Mouse (Mus musculus) hindbrain, postnatal 0 days (tissue): ENCODE measurements around the gene Nabp2. TPM values are rescaled to one million over a fixed set of nuclear protein-coding genes. Genes with fewer than 3 reads are reported as not detected.

ENCODE experiments used
- ATAC-seq: fragments of 200-750 bp; cut with Nextera tagmentation; 2 replicates; pipeline ENCODE4 v1.8.0; 2017; ENCODE audit warnings: mild to moderate bottlenecking, moderate TSS enrichment, moderate library complexity
- DNase-seq: peaks from one replicate; pipeline ENCODE4 v3.0.0-alpha.2; 2015; ENCODE audit warnings: low spot score
- H3K27ac ChIP-seq: fragments of 300-500 bp; sonication (generic); 2 replicates; pipeline ENCODE4 v1.5.1; 2014; ENCODE audit warnings: mild to moderate bottlenecking
- H3K27me3 ChIP-seq: fragments of 300-500 bp; sonication (generic); 2 replicates; pipeline ENCODE4 v1.6.1; 2014; ENCODE audit warnings: low read length, mixed read lengths; ENCODE audit not compliant: insufficient read depth
- H3K36me3 ChIP-seq: fragments of 300-500 bp; sonication (generic); 2 replicates; pipeline ENCODE4 v1.6.1; 2014; ENCODE audit warnings: low read length, mixed read lengths; ENCODE audit not compliant: insufficient read depth
- H3K4me1 ChIP-seq: fragments of 300-500 bp; sonication (generic); 2 replicates; pipeline ENCODE4 v1.6.1; 2014; ENCODE audit warnings: antibody characterized with exemption, low read length, mixed read lengths; ENCODE audit not compliant: insufficient read depth
- H3K4me2 ChIP-seq: fragments of 300-500 bp; sonication (generic); 2 replicates; pipeline ENCODE4 v1.6.1; 2014; ENCODE audit warnings: low read depth, mild to moderate bottlenecking, low read length, moderate library complexity, mixed read lengths
- H3K4me3 ChIP-seq: fragments of 300-500 bp; sonication (generic); 2 replicates; pipeline ENCODE4 v1.5.1; 2014; ENCODE audit warnings: low read length
- H3K9ac ChIP-seq: fragments of 300-500 bp; sonication (generic); replicated peaks from 2 replicates; pipeline ENCODE4 v1.6.1; 2014; ENCODE audit warnings: mild to moderate bottlenecking, low read length, moderate library complexity, mixed read lengths
- H3K9me3 ChIP-seq: fragments of 300-500 bp; sonication (generic); 2 replicates; pipeline ENCODE4 v1.6.1; 2016; ENCODE audit warnings: low read length, mixed read lengths
- CTCF ChIP-seq: IDR thresholded peaks from 2 replicates; pipeline ENCODE4 v1.5.1; 2016; ENCODE audit warnings: antibody characterized with exemption, control low read depth, low read depth
- WGBS: fragments of 180-500 bp; shearing (Covaris S2); extraction: QIAGEN DNeasy Blood & Tissue Kit; methylation state at CpG from one replicate; pipeline ENCODE4 v1.1.7; 2014; 5-methylcytosine and 5-hydroxymethylcytosine counted together
- polyA plus RNA-seq: library from polyadenylated mRNA; unstranded; fragments of >200 nt; fragmentation: Nextera tagmentation; extraction: Ambion mirVana; gene quantifications from 2 replicates; pipeline ENCODE4 v1.2.1, GENCODE M21; 2015
- total RNA-seq: library from RNA; depleted of rRNA; stranded (reverse); fragments of >200 nt; gene quantifications from 2 replicates; pipeline ENCODE4 v1.2.3, GENCODE M21; 2014

Nabp2 gene
- total and polyA plus RNA-seq, 2 experiments from 2014 or later, result 73.9 to 140 TPM

DNA sequence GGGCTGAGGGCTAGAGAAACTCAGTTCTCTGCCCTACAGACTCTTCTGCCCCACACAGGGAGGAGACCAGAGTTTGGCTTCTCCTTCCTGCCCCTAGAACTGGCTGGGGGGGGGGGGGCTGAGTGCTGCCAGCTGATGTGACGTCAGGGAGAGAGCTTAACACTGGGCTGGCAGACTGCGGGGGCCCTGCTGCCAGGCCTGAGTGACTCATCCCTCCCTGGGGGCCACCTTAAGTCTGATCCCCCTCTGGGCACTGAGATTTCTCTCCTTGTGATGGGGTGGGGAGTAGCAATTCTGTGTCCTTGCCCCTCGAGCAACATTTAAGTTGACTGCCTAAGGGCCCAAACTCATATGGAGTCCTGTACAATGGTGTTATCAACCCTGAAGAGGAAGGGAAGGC lies 32.8 kb downstream of the Nabp2 start:
- peak overlapping the region; percentile 75 for H3K4me2 ChIP-seq
- H3K4me3 ChIP-seq, result peak overlapping the region; percentile 96; the same call in 1 of the 2 replicates
- ATAC-seq (no peak), DNase-seq (no peak)
- 39% methylated on average over 3 of the region's 3 CpGs for WGBS
- H3K4me1 ChIP-seq, result peaks cover 17% of the 10 kb centered on the region
- TF ChIP-seq CTCF, result no peak
- H3K27ac ChIP-seq, result peak overlapping the region; percentile 98
- no peaks in the 10 kb centered on the region for H3K9me3 ChIP-seq
- no peaks in the 10 kb centered on the region for H3K27me3 ChIP-seq
- peaks cover 33% of the 10 kb centered on the region for H3K36me3 ChIP-seq
- H3K9ac ChIP-seq, result peak overlapping the region; percentile 99; the same call in 1 of the 2 replicates

DNA sequence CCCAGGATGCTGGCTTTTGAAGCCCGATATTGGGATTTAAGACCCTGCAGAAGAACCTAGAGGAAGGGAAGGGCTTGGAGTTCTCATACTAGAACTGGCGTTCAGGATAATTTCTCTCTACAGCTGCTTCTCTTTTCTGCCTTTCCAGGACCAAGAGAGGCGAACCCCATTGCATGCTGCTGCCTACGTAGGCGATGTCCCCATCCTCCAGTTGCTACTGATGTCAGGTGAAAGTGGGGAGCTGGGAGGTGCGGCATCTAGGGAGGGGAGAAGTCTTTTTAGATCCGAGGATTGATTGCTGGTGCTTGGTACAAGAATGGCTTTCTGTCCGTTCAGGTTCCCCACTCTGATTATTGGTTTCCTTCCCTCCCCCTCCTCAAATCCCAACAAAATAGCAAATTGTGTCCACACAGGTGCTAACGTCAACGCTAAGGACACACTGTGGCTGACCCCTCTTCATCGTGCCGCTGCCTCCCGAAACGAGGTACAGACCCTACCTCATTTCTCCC lies 33.3 kb downstream of the Nabp2 start:
- Histone ChIP-seq H3K36me3 (peaks cover 29% of the 10 kb centered on the region), H3K9me3 (no peaks in the 10 kb centered on the region), H3K9ac (peak overlapping the region; percentile 99), H3K4me3 (peak overlapping the region; percentile 96), H3K4me1 (peaks cover 17% of the 10 kb centered on the region), H3K4me2 (peak overlapping the region; percentile 75), H3K27me3 (no peaks in the 10 kb centered on the region), H3K27ac (peak overlapping the region; percentile 98)
- TF ChIP-seq CTCF, result no peak
- no peak; the same call in 1 of the 2 replicates for ATAC-seq
- no peak for DNase-seq
- WGBS, result 55% methylated on average over 14 of the region's 14 CpGs

DNA sequence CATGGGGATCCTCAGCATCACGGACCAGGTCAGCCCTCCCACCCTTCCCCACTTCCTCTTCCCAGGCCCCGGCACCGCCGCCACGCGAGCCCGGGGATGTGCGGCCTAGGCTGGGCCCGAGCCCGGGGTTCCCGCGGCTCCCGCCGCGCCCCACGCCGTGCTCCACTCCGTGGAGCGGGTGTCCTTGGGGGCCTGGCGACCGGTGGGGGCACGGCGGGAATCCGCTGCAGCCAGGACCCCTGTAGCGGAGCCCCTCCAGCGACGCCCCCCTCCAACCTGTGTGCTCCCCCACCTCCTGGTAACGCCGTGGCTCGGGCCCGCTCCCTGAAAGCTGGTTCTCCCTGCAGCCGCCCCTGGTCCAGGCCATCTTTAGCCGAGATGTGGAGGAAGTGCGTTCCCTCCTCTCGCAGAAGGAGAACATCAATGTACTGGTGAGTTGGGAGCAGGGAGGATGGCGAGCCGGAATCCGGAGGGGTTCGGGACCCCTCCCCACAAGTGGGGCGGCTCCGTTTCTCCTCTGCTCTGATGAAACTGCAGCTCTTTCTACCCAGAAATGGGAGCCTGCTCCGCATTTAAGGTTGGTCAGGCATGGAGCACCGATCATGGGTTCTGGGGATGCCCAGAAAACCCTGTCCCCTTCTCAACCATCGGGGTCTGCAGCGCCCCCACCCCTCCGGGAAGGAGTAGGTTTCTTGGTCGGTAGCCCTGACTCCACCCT lies 33.9 kb downstream of the Nabp2 start:
- ATAC-seq, result peak; percentile 69

DNA sequence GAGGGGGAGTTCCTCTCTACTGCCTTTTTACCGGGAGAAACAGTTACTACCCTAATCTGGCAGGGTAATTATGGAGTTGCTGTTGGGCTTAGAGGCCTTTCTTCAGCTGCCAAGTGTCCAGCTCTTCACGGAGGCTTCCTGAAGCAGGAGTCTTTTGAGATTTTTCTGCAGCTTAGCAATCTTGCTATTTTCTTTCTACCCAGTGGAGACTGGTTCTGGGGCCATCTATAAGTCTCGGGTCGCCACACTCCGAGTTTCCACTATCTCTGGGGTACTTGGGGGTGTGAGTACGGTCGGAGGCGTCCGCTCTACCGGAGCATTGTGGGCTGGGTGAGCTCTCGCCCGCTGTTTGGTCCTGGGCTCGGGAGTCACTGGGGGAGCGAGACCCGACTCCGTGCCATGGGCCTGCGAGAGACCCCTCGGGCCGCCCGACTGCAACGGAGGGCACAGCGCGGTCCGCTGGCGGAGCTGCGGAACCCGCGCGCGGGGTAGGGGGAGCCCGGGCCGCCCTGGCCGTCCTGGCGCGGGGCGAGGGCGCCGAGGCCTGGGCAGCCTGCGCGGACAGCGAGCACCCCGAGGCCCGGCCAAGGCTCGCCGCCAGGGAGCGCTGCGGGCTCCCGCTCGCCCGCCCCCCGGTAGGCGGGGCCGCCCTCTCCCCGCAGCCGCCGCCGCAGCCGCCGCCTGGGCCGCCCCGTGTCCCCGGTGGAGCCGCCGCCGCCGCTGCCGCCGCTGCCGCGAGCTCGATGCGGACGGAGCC lies 34.7 kb downstream of the Nabp2 start, which contains the start of gene Ankrd52:
Gene Ankrd52, plus strand, starts transcription at position 661 of the 757 bp plus-strand sequence.
- ATAC-seq, result peak; percentile 88
- under 1% methylated on average over 54 of the region's 73 CpGs for WGBS
- Histone ChIP-seq H3K4me3 (peak within 1 kb of the TSS; percentile 96), H3K4me1 (peaks cover 17% of the 10 kb centered on the region), H3K4me2 (peak within 1 kb of the TSS; percentile 75), H3K27me3 (no peaks in the 10 kb centered on the region), H3K36me3 (peaks cover 15% of the 10 kb centered on the region), H3K9ac (peak within 1 kb of the TSS; percentile 99), H3K27ac (peak within 1 kb of the TSS; percentile 98), H3K9me3 (no peaks in the 10 kb centered on the region)
- TF ChIP-seq CTCF, result peak; percentile 16; the same call in 1 of the 2 replicates
- peak; percentile 91 for DNase-seq

More for the DNA sequence above, 33.9 kb downstream of the Nabp2 start:
- Histone ChIP-seq H3K27ac (peak overlapping the region; percentile 98), H3K4me2 (peak overlapping the region; percentile 75), H3K4me3 (peak overlapping the region; percentile 96), H3K27me3 (no peaks in the 10 kb centered on the region), H3K9me3 (no peaks in the 10 kb centered on the region), H3K36me3 (peaks cover 22% of the 10 kb centered on the region), H3K9ac (peak overlapping the region; percentile 99), H3K4me1 (peaks cover 17% of the 10 kb centered on the region)
- TF ChIP-seq CTCF, result peak; percentile 36
- peak; percentile 79 for DNase-seq
- WGBS, result 0% methylated on average over 43 of the region's 47 CpGs

DNA sequence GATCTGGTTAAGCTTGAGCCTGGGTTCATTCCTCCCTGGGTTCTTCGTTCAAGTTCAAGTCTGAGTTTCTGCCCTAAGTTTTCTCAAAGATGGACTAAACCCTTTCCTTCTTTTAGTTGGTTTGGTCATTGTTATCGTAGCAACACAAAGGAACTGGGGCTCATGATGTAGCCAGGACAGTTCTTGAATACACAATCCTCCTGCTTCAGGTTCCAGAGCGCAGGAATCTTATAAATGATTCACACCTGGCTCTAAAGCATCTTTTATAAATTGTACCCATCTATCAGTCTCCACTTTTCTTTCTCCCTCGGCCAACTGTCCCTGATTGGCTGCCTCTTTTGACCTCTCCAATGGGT lies 35.2 kb downstream of the Nabp2 start:
- Histone ChIP-seq H3K9me3 (no peaks in the 10 kb centered on the region), H3K4me1 (peaks cover 17% of the 10 kb centered on the region), H3K27ac (peak overlapping the region; percentile 98), H3K4me2 (peak overlapping the region; percentile 75), H3K27me3 (no peaks in the 10 kb centered on the region), H3K4me3 (peak overlapping the region; percentile 96), H3K9ac (peak overlapping the region; percentile 99), H3K36me3 (peaks cover 12% of the 10 kb centered on the region)
- TF ChIP-seq CTCF, result no peak
- DNase-seq (no peak), ATAC-seq (no peak)
- WGBS, result 39% methylated on average over 4 of the region's 4 CpGs

DNA sequence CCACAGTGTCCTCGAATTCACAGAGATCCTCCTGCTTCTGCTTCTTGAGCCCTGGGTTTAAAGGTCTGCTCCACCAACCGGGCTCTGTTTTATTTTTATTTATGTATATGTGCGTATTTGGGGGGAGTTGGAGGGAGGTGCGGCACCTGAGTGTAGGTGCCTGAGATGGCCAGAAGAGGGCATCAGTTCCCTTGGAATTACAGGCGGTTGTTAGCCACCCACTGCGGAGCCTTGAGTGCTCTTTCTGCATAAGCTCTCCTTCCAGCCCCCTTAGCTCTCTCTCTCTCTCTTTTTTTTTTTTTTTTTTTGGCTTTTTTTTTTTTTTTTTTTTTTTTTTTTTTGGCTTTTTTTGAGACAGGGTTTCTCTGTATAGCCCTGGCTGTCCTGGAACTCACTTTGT lies 36.9 kb downstream of the Nabp2 start:
- Histone ChIP-seq H3K9me3 (no peaks in the 10 kb centered on the region), H3K27ac (no peak overlapping the region), H3K27me3 (no peaks in the 10 kb centered on the region), H3K4me1 (peaks cover 20% of the 10 kb centered on the region), H3K9ac (no peak overlapping the region), H3K4me2 (no peak overlapping the region), H3K36me3 (peaks cover 2% of the 10 kb centered on the region; the same call in 1 of the 2 replicates), H3K4me3 (no peak overlapping the region)
- WGBS, result 83% methylated on average over 6 of the region's 6 CpGs
- no peak for DNase-seq
- no peak for ATAC-seq
- TF ChIP-seq CTCF, result peak; percentile 26; the same call in 1 of the 2 replicates
